Mouse (Mus musculus): ENCODE results near the gene Cyp2s1. TPM values are rescaled to one million over a fixed set of nuclear protein-coding genes. Genes with fewer than 3 reads are reported as not detected.

The Cyp2s1 gene
- total and polyA plus RNA-seq, 3 experiments, result not detected

- H3K4me1 ChIP-seq (ENCODE audit: control insufficient read depth in 1 of 2, insufficient read depth in 2 of 2, low read length in 2 of 2), result no peaks in the 10 kb centered on the region
- no peaks in the 10 kb centered on the region for H3K9me3 ChIP-seq (replicated peaks; ENCODE audit: insufficient read depth, low read length)
- H3K27ac ChIP-seq (ENCODE audit: control insufficient read depth, low read depth, low read length), result no peak overlapping the region
- TF ChIP-seq MAX (IDR thresholded peaks at IDR 0.05; ENCODE audit: low read length) (no peak), ZNF384 (IDR thresholded peaks at IDR 0.05; ENCODE audit: low read depth, low read length) (no peak)
- H3K4me3 ChIP-seq (ENCODE audit: control insufficient read depth in 1 of 2, insufficient read depth in 1 of 2, low read depth in 2 of 2, low read length in 2 of 2), result no peak overlapping the region
- no peaks in the 10 kb centered on the region for H3K27me3 ChIP-seq (ENCODE audit: control insufficient read depth in 1 of 2, insufficient read depth in 2 of 2, low read length in 2 of 2)
- no peaks in the 10 kb centered on the region for H3K79me2 ChIP-seq (ENCODE audit: control insufficient read depth, insufficient read depth, low read length, poor library complexity)
- H3K9ac ChIP-seq (ENCODE audit: control insufficient read depth, low read depth, low read length, poor library complexity, severe bottlenecking), result no peak overlapping the region
- H3K36me3 ChIP-seq (ENCODE audit: control insufficient read depth in 1 of 2, insufficient read depth in 2 of 2, low read length in 2 of 2), result no peaks in the 10 kb centered on the region
- no peak for DNase-seq (ENCODE audit: low read depth, low spot score)
Measured at GRCm38 (mm10) chr7:25785752-25786151, 31.0 kb downstream of the Cyp2s1 start.

GRCm38 (mm10) chr7:25784808-25785207 is 31.9 kb downstream of the Cyp2s1 start:
- Histone ChIP-seq H3K9ac (ENCODE audit: control insufficient read depth, low read depth, low read length, poor library complexity, severe bottlenecking) (no peak overlapping the region), H3K27me3 (ENCODE audit: control insufficient read depth in 1 of 2, insufficient read depth in 2 of 2, low read length in 2 of 2) (no peaks in the 10 kb centered on the region), H3K79me2 (ENCODE audit: control insufficient read depth, insufficient read depth, low read length, poor library complexity) (no peaks in the 10 kb centered on the region), H3K9me3 (replicated peaks; ENCODE audit: insufficient read depth, low read length) (no peaks in the 10 kb centered on the region), H3K4me3 (ENCODE audit: control insufficient read depth in 1 of 2, insufficient read depth in 1 of 2, low read depth in 2 of 2, low read length in 2 of 2) (no peak overlapping the region), H3K27ac (ENCODE audit: control insufficient read depth, low read depth, low read length) (no peak overlapping the region), H3K36me3 (ENCODE audit: control insufficient read depth in 1 of 2, insufficient read depth in 2 of 2, low read length in 2 of 2) (no peaks in the 10 kb centered on the region), H3K4me1 (ENCODE audit: control insufficient read depth in 1 of 2, insufficient read depth in 2 of 2, low read length in 2 of 2) (no peaks in the 10 kb centered on the region)
- no peak for TF ChIP-seq ZKSCAN1 (IDR thresholded peaks at IDR 0.05; ENCODE audit: low read depth, low read length)
- TF ChIP-seq MEF2A (IDR thresholded peaks at IDR 0.05; ENCODE audit: extremely low read depth, insufficient replicate concordance, low read depth, low read length, poor library complexity, severe bottlenecking), result no peak
- no peak for TF ChIP-seq TCF12 (IDR thresholded peaks at IDR 0.05; ENCODE audit: low read depth, low read length)
- no peak for TF ChIP-seq MYB (IDR thresholded peaks at IDR 0.05; ENCODE audit: low read depth, low read length)
- no peak for TF ChIP-seq GABPA (IDR thresholded peaks at IDR 0.05; ENCODE audit: low read depth, low read length)
- TF ChIP-seq GATA1 (IDR thresholded peaks at IDR 0.05; ENCODE audit: low read depth, low read length), result no peak
- DNase-seq (ENCODE audit: low read depth, low spot score), result no peak

GRCm38 (mm10) chr7:25783746-25784145 is 33.0 kb downstream of the Cyp2s1 start:
- no peak overlapping the region for H3K27ac ChIP-seq (ENCODE audit: control insufficient read depth, low read depth, low read length)
- no peaks in the 10 kb centered on the region for H3K79me2 ChIP-seq (ENCODE audit: control insufficient read depth, insufficient read depth, low read length, poor library complexity)
- TF ChIP-seq EP300 (IDR thresholded peaks at IDR 0.05; ENCODE audit: low read depth in 1 of 2, low read length in 2 of 2), result no peak
- TF ChIP-seq MYC (IDR thresholded peaks at IDR 0.05; ENCODE audit: low read depth, low read length), result no peak
- TF ChIP-seq TCF12 (IDR thresholded peaks at IDR 0.05; ENCODE audit: low read depth, low read length), result no peak
- TF ChIP-seq BHLHE40 (IDR thresholded peaks at IDR 0.05; ENCODE audit: borderline replicate concordance, low read depth, low read length), result no peak
- TF ChIP-seq GATA1 (IDR thresholded peaks at IDR 0.05; ENCODE audit: low read depth, low read length), result no peak
- TF ChIP-seq CHD2 (IDR thresholded peaks at IDR 0.05; ENCODE audit: low read length), result no peak
- TF ChIP-seq ZNF384 (IDR thresholded peaks at IDR 0.05; ENCODE audit: low read depth, low read length), result no peak
- TF ChIP-seq RAD21 (IDR thresholded peaks at IDR 0.05; ENCODE audit: low read depth, low read length), result no peak
- TF ChIP-seq ZKSCAN1 (IDR thresholded peaks at IDR 0.05; ENCODE audit: low read depth, low read length), result no peak
- no peak for TF ChIP-seq SIN3A (IDR thresholded peaks at IDR 0.05; ENCODE audit: low read length)
- no peak for TF ChIP-seq E2F4 (IDR thresholded peaks at IDR 0.05; ENCODE audit: borderline replicate concordance, low read depth, low read length)
- TF ChIP-seq JUND (IDR thresholded peaks at IDR 0.05; ENCODE audit: low read depth, low read length), result no peak
- no peak for TF ChIP-seq NRF1 (IDR thresholded peaks at IDR 0.05; ENCODE audit: insufficient read depth, low read depth, low read length, poor library complexity, severe bottlenecking)
- TF ChIP-seq KAT2A (conservative IDR thresholded peaks at IDR 0.05; ENCODE audit: low read depth, low read length), result no peak
- no peak for TF ChIP-seq ZMIZ1 (IDR thresholded peaks at IDR 0.05; ENCODE audit: low read depth, low read length)
- TF ChIP-seq POLR2AphosphoS2 (IDR thresholded peaks at IDR 0.05; ENCODE audit: low read length), result no peak
- no peaks in the 10 kb centered on the region for H3K4me1 ChIP-seq (ENCODE audit: control insufficient read depth in 1 of 2, insufficient read depth in 2 of 2, low read length in 2 of 2)
- no peaks in the 10 kb centered on the region for H3K36me3 ChIP-seq (ENCODE audit: control insufficient read depth in 1 of 2, insufficient read depth in 2 of 2, low read length in 2 of 2)
- no peaks in the 10 kb centered on the region for H3K27me3 ChIP-seq (ENCODE audit: control insufficient read depth in 1 of 2, insufficient read depth in 2 of 2, low read length in 2 of 2)
- no peak overlapping the region for H3K4me3 ChIP-seq (ENCODE audit: control insufficient read depth in 1 of 2, insufficient read depth in 1 of 2, low read depth in 2 of 2, low read length in 2 of 2)
- H3K9ac ChIP-seq (ENCODE audit: control insufficient read depth, low read depth, low read length, poor library complexity, severe bottlenecking), result no peak overlapping the region
- DNase-seq (ENCODE audit: low read depth, low spot score), result no peak
- H3K9me3 ChIP-seq (replicated peaks; ENCODE audit: insufficient read depth, low read length), result no peaks in the 10 kb centered on the region
